Mouse (Mus musculus): ENCODE results near the gene Rdh16. TPM values are rescaled to one million over a fixed set of nuclear protein-coding genes. Genes with fewer than 3 reads are reported as not detected.

Rdh16 gene
- total RNA-seq, 2 experiments from 2014 or later = 0.17 to 0.26 TPM

Other genes with a start within 250 kb of the Rdh16 start
- gene Lrp1, start 180.0 kb upstream of the Rdh16 start, total RNA-seq (2021) = 100 to 1,000 TPM; 288 to 310 TPM
- gene Stat6, start 158.2 kb upstream of the Rdh16 start, total RNA-seq (2021) = 1 to 10 TPM; 6.4 to 6.7 TPM
- gene Nemp1, start 134.3 kb upstream of the Rdh16 start, total RNA-seq (2021) = 1 to 10 TPM; 5.8 to 6.8 TPM
- gene Nab2, start 132.6 kb upstream of the Rdh16 start, total RNA-seq (2021) = 10 to 100 TPM; 44.0 to 44.4 TPM
- gene Myo1a, start 96.0 kb upstream of the Rdh16 start, total RNA-seq (2021) = 1 to 10 TPM in 1 of 2 experiments, under 1 TPM in 1; 0.59 to 1.1 TPM
- 1 to 10 TPM; 2.2 to 3.6 TPM for gene Tac2, start 76.7 kb upstream of the Rdh16 start, total RNA-seq (2021)
- gene Zbtb39, start 61.6 kb upstream of the Rdh16 start, total RNA-seq (2021) = 10 to 100 TPM; 10.5 to 11.5 TPM
- 1 to 10 TPM; 1.2 to 1.7 TPM for gene Gpr182, start 49.4 kb upstream of the Rdh16 start, total RNA-seq (2021)
- gene Rdh1, start 41.4 kb upstream of the Rdh16 start, total RNA-seq (2021) = under 1 TPM in 1 of 2 experiments, not detected in 1; 0.18 TPM
- under 1 TPM in 1 of 2 experiments, not detected in 1; 0.39 TPM for gene Rdh16f1, start 41.4 kb upstream of the Rdh16 start, total RNA-seq (2021)
- gene Rdh9, start 24.8 kb upstream of the Rdh16 start, total RNA-seq (2021) = under 1 TPM in 1 of 2 experiments, not detected in 1; 0.61 TPM
- not detected for gene Rdh19, start 48.8 kb downstream of the Rdh16 start, total RNA-seq (2021)
- gene Rdh16f2, start 65.3 kb downstream of the Rdh16 start, total RNA-seq (2021) = not detected
- gene Rdh7, start 87.7 kb downstream of the Rdh16 start, total RNA-seq (2021) = not detected
- under 1 TPM in 1 of 2 experiments, not detected in 1; 0.12 TPM for gene Sdr9c7, start 97.4 kb downstream of the Rdh16 start, total RNA-seq (2021)
- gene Hsd17b6, start 206.5 kb downstream of the Rdh16 start, total RNA-seq (2021) = not detected
- gene Prim1, start 214.0 kb downstream of the Rdh16 start, total RNA-seq (2021) = 1 to 10 TPM; 7.7 to 8.0 TPM
- gene Naca, start 234.4 kb downstream of the Rdh16 start, total RNA-seq (2021) = 100 to 1,000 TPM; 333 to 336 TPM

Data from layer of hippocampus, adult 2 months (tissue).